Mouse (Mus musculus) kidney, postnatal 0 days (tissue): ENCODE results near the gene Ubc. TPM values are rescaled to one million over a fixed set of nuclear protein-coding genes. Genes with fewer than 3 reads are reported as not detected.

Source experiments
- ATAC-seq: fragments of 200-750 bp; cut with Nextera tagmentation; replicated peaks from 2 replicates; pipeline ENCODE4 v1.8.0; 2017; ENCODE audit warnings: low read depth, moderate number of reproducible peaks, moderate TSS enrichment, moderate library complexity; ENCODE audit not compliant: low FRiP score
- DNase-seq: peaks from one replicate; pipeline ENCODE4 v3.0.0-alpha.2; 2016; ENCODE audit warnings: low spot score
- H3K27ac ChIP-seq: fragments of 300-500 bp; sonication (generic); 2 replicates; pipeline ENCODE4 v1.5.1; 2014; ENCODE audit warnings: mild to moderate bottlenecking
- H3K27me3 ChIP-seq: fragments of 300-500 bp; sonication (generic); 2 replicates; pipeline ENCODE4 v1.6.1; 2014; ENCODE audit warnings: low read length, mixed read lengths; ENCODE audit not compliant: insufficient read depth
- H3K36me3 ChIP-seq: fragments of 300-500 bp; sonication (generic); 2 replicates; pipeline ENCODE4 v1.6.1; 2014; ENCODE audit warnings: low read length, mixed read lengths; ENCODE audit not compliant: insufficient read depth
- H3K4me1 ChIP-seq: fragments of 300-500 bp; sonication (generic); replicated peaks from 2 replicates; pipeline ENCODE4 v1.6.1; 2014; ENCODE audit warnings: antibody characterized with exemption, low read length, mixed read lengths; ENCODE audit not compliant: insufficient read depth
- H3K4me2 ChIP-seq: fragments of 300-500 bp; sonication (generic); 2 replicates; pipeline ENCODE4 v1.6.1; 2014; ENCODE audit warnings: mild to moderate bottlenecking, low read length, moderate library complexity, mixed read lengths
- H3K4me3 ChIP-seq: fragments of 300-500 bp; sonication (generic); replicated peaks from 2 replicates; pipeline ENCODE4 v1.5.1; 2014; ENCODE audit warnings: low read depth, low read length
- H3K9ac ChIP-seq: fragments of 300-500 bp; sonication (generic); 2 replicates; pipeline ENCODE4 v1.6.1; 2014; ENCODE audit warnings: low read depth, low read length
- H3K9me3 ChIP-seq: fragments of 300-500 bp; sonication (generic); replicated peaks from 2 replicates; pipeline ENCODE4 v1.6.1; 2016; ENCODE audit warnings: low read length, inconsistent platforms, mixed read lengths
- CTCF ChIP-seq: IDR thresholded peaks from 2 replicates; pipeline ENCODE4 v1.5.1; 2016; ENCODE audit warnings: antibody characterized with exemption, low read depth, mild to moderate bottlenecking, moderate library complexity
- WGBS: fragments of 180-500 bp; shearing (Covaris S2); extraction: QIAGEN DNeasy Blood & Tissue Kit; methylation state at CpG from one replicate; pipeline ENCODE4 v1.1.7; 2014; 5-methylcytosine and 5-hydroxymethylcytosine counted together
- polyA plus RNA-seq: library from polyadenylated mRNA; unstranded; fragments of >200 nt; fragmentation: Nextera tagmentation; extraction: Ambion mirVana; gene quantifications from 2 replicates; pipeline ENCODE4 v1.2.1, GENCODE M21; 2015

Ubc gene
- polyA plus RNA-seq, 1 experiment from 2014 or later = 702 TPM

DNA sequence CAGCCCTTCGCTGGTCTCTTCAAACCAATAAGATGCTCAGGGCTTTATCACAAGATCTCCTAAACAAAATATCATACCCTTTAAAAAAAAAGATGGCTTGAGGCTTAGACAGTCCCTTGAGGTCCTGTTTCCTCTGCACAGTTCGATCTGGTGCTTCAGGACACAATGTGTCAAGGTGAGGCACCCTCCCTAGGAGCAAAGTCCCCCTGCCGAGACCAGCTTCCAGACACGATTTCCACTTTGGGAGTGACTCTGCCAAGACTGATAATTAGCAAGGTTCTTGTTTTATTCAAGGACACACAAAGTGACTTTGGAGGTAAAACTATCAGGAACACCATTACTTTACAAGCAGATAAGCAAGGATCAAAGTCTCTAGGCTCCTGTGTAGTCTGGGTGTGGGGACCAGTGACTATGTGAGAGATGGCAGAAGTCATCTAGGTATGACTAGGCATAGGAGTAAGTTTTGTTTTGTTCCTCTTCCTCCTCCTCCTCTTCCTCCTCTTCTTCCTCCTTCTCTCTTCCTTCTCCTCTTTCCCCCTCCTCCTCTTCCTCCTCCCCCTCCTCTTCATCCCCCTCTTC, 25.1 kb downstream of the Ubc start:
- H3K27ac ChIP-seq = no peak overlapping the region
- H3K4me1 ChIP-seq = no peaks in the 10 kb centered on the region
- WGBS = 70% methylated on average over 4 of the region's 4 CpGs
- no peak overlapping the region for H3K4me2 ChIP-seq
- no peak overlapping the region for H3K9ac ChIP-seq
- no peaks in the 10 kb centered on the region for H3K9me3 ChIP-seq
- no peak for ATAC-seq
- TF ChIP-seq CTCF = no peak
- no peaks in the 10 kb centered on the region for H3K27me3 ChIP-seq
- no peak for DNase-seq
- no peaks in the 10 kb centered on the region for H3K36me3 ChIP-seq
- no peak overlapping the region for H3K4me3 ChIP-seq

- Histone ChIP-seq H3K27ac (no peak overlapping the region), H3K27me3 (no peaks in the 10 kb centered on the region), H3K4me1 (no peaks in the 10 kb centered on the region), H3K36me3 (no peaks in the 10 kb centered on the region), H3K9ac (no peak overlapping the region), H3K9me3 (no peaks in the 10 kb centered on the region), H3K4me2 (no peak overlapping the region), H3K4me3 (no peak overlapping the region)
- ATAC-seq (no peak; the same call in 1 of the 2 replicates), DNase-seq (peak; percentile 68)
- WGBS = 47% methylated on average over 7 of the region's 7 CpGs
- no peak for TF ChIP-seq CTCF
These were observed 26.1 kb downstream of the Ubc start for GRCm38 (mm10) chr5:125363894-125364293.

DNA sequence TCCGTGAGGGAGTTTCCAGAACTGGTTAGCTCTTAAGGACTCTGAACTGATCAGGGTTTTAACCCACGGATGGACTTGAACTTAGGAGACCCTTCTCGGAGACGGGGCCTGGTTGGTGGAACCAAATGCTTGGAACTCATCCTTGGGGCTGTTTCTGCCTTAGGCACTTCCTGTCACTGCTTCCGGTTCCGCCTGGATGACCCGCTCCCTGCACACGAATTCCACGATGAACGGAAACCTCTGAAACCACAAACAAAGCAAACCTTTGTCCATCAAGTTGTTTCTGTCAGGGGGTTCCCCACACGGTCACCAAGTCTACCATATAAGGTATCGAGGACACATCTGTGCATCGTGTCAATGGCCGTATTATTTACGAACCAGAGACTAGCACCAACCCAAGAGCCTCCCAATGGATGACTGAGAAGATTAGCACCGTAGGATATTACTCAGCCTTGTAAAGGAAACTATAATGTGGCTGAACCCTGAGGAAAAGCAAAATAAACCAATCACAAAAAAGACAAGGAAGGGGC, 29.0 kb downstream of the Ubc start:
- no peak for DNase-seq
- TF ChIP-seq CTCF = no peak
- WGBS = 59% methylated on average over 16 of the region's 16 CpGs

GRCm38 (mm10) chr5:125360566-125360965, 29.4 kb downstream of the Ubc start:
- no peaks in the 10 kb centered on the region for H3K4me1 ChIP-seq
- no peak overlapping the region for H3K4me3 ChIP-seq
- H3K9me3 ChIP-seq = no peaks in the 10 kb centered on the region
- WGBS = 55% methylated on average over 9 of the region's 9 CpGs
- DNase-seq (no peak), ATAC-seq (peak; percentile 38; the same call in 1 of the 2 replicates)
- H3K4me2 ChIP-seq = no peak overlapping the region
- H3K9ac ChIP-seq = no peak overlapping the region
- H3K27me3 ChIP-seq = no peaks in the 10 kb centered on the region
- H3K36me3 ChIP-seq = no peaks in the 10 kb centered on the region
- no peak overlapping the region for H3K27ac ChIP-seq
- no peak for TF ChIP-seq CTCF

More for the DNA sequence above, 29.0 kb downstream of the Ubc start:
- Histone ChIP-seq H3K27ac (no peak overlapping the region), H3K4me1 (no peaks in the 10 kb centered on the region), H3K36me3 (no peaks in the 10 kb centered on the region), H3K9me3 (no peaks in the 10 kb centered on the region), H3K9ac (no peak overlapping the region), H3K4me3 (no peak overlapping the region), H3K27me3 (no peaks in the 10 kb centered on the region), H3K4me2 (no peak overlapping the region)
- 0 out of 2 replicates have a peak, but pooled peaks have one; percentile 19 for ATAC-seq

DNA sequence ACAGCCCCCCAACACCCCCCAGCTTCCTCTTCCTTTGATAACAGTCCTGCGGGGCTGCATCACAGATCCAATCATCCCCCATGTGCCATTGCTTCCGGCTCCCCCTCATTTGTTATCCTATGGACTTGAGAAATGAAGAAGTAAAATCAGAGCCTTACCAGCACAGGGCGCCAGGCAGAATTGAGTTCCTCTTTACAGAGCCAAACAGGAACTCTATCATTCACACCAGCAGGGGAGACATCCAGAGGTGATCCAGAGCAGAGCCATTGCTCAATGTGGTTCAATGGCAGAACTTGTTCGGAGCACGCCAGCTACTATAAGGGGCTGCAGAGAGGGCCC, 31.8 kb downstream of the Ubc start:
- Histone ChIP-seq H3K9me3 (no peaks in the 10 kb centered on the region), H3K27ac (no peak overlapping the region), H3K36me3 (no peaks in the 10 kb centered on the region), H3K27me3 (no peaks in the 10 kb centered on the region), H3K4me3 (no peak overlapping the region), H3K4me2 (0 out of 2 replicates have a peak overlapping the region, but pooled peaks have one; percentile 18), H3K4me1 (no peaks in the 10 kb centered on the region), H3K9ac (no peak overlapping the region)
- WGBS = 58% methylated on average over 5 of the region's 5 CpGs
- TF ChIP-seq CTCF = no peak
- ATAC-seq = no peak
- peak; percentile 10 for DNase-seq

DNA sequence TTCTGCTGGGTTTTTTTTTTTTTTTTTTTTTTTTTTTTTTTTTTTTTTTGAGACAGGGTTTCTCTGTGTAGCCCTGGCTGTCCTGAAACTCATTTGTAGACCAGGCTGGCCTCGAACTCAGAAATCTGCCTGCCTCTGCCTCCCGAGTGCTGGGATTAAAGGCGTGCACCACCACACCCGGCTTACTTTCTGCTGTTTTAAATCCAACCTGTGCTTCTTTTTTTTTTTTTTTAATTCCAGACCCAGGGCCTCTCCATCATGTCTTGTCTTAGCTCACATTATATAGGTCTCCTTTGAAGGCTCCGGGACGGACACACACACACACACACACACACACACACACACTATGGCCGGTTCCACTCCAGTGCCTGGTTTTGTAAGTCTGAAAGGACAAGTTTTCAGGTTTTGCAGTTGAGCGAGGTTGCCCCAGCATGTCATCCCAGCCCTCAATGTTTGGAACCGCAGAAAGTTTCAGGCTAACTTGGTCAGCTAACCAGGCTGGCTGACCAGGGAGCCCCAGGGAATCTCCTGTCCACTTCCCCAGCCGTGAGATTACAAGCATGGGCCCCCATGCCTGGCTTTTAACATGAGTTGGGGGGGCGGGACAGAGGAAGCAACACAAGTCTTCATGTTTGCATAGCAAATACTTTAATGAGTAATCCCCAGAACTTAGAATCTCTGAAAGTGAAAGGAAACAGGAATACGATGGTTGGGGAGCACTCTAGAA, 32.3 kb downstream of the Ubc start:
- Histone ChIP-seq H3K4me1 (no peaks in the 10 kb centered on the region), H3K4me3 (no peak overlapping the region), H3K9ac (no peak overlapping the region), H3K27me3 (no peaks in the 10 kb centered on the region), H3K36me3 (no peaks in the 10 kb centered on the region), H3K27ac (no peak overlapping the region), H3K9me3 (no peaks in the 10 kb centered on the region), H3K4me2 (0 out of 2 replicates have a peak overlapping the region, but pooled peaks have one; percentile 18)
- WGBS = 79% methylated on average over 12 of the region's 12 CpGs
- DNase-seq = no peak
- no peak for TF ChIP-seq CTCF
- ATAC-seq = no peak
